Mouse (Mus musculus) c-Kit-positive CD71-positive TER-119-positive erythroid progenitor cells, embryonic 14.5 days (primary cell): ENCODE results near the gene Gtf3c4.

ENCODE experiments used
- DNase-seq: peaks from one replicate; pipeline ENCODE4 v3.0.0-alpha.2; 2013; ENCODE audit warnings: low spot score

Gtf3c4 gene

GRCm38 (mm10) chr2:28840222-28840951 lies at the start of gene Gtf3c4, which contains the start of gene Ddx31:
Gtf3c4 (minus strand) TSS chr2:28840360.
Ddx31 (plus strand) TSS chr2:28840406.
- DNase-seq, result peak; percentile 93

- no peak for DNase-seq
Observed at GRCm38 (mm10) chr2:28884914-28885313, 44.8 kb upstream of the Gtf3c4 start.

GRCm38 (mm10) chr2:28882826-28883485 lies 42.8 kb upstream of the Gtf3c4 start:
- DNase-seq, result no peak

- no peak for DNase-seq
Observed at GRCm38 (mm10) chr2:28882047-28882446, 41.9 kb upstream of the Gtf3c4 start.

DNA sequence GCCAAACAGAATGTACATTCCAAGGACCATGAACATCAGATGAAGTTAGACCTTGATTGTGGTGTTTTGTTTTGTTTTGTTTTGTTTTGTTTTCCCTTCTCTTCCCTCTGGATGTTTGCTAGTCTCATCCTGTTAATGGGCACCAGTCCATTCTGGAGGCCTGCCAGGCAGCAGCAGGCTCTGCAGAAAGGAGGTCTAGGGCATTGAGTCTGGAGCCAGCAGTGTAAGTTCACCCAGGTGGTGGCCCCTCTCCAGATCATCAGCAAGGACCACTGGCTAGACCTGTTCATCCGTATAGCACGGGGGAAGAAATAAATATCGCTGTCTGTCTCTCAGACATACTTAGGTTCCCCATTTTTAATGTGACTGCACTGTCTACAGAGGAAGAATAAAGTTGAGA lies 41.1 kb upstream of the Gtf3c4 start:
- no peak for DNase-seq

DNA sequence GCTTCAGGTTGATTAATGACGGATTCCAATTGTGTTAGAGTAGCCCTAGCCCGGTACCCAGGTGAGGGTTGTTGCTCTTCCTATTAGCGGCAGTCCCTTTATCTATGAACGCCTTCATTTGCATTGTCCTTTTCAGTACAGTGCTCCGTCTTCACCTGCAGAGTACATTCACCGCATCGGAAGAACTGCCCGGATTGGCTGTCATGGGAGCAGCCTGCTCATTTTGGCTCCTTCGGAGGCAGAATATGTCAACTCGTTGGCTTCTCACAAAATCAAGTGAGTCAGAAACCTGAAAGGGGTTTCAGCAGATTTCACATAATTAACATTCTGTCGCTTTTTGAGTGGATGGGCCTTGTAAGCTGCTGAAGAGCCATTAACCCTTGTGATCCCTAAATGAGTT lies 35.4 kb upstream of the Gtf3c4 start:
- no peak for DNase-seq

DNA sequence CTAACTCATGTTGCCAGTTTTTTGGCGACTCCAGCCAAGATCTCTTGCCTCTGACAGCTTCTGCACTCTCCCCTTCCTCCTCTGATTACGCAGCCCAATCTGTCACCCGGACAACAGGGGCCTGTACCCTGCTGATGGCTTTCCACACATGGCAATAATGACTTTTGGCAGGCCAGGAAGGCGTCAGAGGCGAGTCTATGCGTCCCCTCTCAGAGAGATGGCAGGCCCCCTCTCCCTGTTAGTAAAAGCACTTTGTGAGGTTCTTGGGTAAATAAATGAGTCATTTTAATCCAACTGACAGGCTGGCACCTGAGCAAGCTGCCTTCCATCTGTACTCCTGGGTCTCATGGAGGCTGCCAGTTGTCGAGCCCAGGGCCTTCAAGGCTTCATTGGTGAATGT lies 27.3 kb upstream of the Gtf3c4 start:
- no peak for DNase-seq

DNA sequence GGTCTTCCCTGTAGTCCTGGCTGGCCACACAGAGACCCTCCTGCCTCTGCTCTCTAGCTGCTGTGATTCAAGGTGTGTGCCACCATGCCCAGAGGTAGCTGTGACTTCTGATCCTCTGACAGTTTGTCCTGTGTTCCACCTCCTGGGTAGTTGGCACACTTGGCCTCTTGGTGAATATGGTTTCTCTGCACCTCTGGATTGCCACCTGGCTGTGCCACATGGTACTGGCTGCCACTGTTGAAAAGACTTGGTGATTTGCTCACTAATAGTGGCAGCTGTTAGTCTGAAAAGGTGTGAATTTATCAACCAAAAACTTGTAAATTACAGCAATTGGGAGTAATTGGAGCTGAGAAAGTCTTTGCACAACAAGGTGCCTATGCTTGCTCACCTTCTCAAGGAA lies 23.7 kb upstream of the Gtf3c4 start:
- DNase-seq, result no peak

DNA sequence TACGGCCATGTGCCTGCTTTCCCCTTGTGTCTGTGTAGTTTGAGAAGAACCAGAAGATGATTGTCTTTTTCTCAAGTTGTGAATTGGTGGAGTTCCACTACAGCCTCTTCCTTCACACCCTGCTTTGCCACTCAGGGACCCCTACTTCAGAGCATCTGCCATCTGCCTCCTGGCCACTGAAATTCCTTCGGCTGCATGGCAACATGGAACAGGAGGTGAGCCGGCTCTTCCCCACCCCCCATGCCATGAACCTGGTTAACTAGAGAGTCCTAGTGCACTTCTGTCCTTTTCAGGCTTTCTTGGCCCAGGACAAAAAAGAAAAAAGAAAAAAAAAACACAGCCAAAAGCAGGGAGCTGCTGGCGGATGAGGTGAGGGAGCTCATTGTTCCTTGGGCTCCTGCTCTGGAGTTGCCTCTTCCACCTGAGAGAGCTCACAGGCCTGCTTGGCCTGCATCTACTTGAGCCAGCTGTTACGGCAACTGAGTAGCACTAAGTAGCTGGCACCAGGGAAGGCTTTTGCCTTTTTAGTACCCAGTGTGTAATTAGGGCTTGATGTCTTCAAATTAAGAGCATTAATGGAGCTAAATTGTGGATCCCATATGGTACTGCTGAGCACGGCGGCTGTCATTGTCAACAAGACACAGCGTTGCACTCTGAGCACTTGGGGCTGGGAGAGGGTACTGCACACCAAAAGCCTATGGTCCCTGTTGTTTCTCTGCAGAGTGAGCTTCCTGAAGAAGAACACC lies 20.7 kb upstream of the Gtf3c4 start:
- no peak for DNase-seq

DNA sequence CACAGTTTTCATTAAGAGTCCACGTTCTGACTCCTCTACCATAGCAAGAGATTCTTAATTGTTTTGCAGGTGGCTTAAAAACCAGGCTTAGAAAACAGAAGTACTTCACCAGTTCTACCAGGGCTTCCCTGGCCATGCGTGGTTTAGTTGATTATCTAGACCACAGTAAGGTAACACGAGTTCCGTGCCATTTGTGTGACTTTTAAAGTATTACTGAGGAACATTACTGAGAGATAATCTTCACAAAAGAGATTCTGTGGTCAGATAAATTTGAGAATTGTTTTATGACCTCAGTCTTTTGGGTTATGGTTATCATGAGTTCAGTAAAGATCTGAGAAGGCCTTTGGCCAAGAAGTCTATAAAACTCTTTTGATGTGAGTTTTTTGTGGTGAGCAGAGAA lies 19.1 kb upstream of the Gtf3c4 start:
- DNase-seq, result no peak

DNA sequence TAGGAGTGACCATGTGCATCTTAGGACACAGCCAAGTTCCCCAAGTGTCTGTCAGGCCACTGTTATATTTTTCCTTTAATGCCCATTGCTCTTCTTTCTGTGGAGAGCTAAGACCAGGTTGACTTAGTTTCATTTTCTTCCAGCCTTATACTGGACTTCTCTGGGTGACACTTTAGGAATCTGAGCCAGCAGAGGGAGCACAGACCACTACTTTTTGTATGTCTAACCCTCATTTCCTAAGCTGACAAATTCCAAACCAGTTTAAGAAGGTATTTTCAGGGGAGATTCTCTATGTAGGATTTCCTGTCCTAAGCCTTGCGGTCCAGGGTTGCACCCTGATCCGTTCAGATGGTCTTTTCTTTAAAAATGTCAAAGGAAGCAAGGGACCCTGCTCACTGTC lies 15.6 kb upstream of the Gtf3c4 start:
- no peak for DNase-seq

GRCm38 (mm10) chr2:28852594-28852993 lies 12.4 kb upstream of the Gtf3c4 start:
- no peak for DNase-seq

GRCm38 (mm10) chr2:28848879-28849278 lies 8.7 kb upstream of the Gtf3c4 start:
- DNase-seq, result no peak

- DNase-seq, result no peak
Observed at GRCm38 (mm10) chr2:28842042-28842441, 1.9 kb upstream of the Gtf3c4 start.

- DNase-seq, result peak; percentile 44
Observed at GRCm38 (mm10) chr2:28839501-28840221, 499 bp downstream of the Gtf3c4 start.

GRCm38 (mm10) chr2:28836181-28836940 lies 3.8 kb downstream of the Gtf3c4 start:
- DNase-seq, result no peak

- no peak for DNase-seq
Observed at GRCm38 (mm10) chr2:28829265-28829664, 10.9 kb downstream of the Gtf3c4 start.

GRCm38 (mm10) chr2:28818866-28819265 lies 21.3 kb downstream of the Gtf3c4 start:
- DNase-seq, result no peak

GRCm38 (mm10) chr2:28810260-28811013 lies 29.7 kb downstream of the Gtf3c4 start:
- DNase-seq, result no peak

GRCm38 (mm10) chr2:28808841-28809240 lies 31.3 kb downstream of the Gtf3c4 start:
- DNase-seq, result no peak

DNA sequence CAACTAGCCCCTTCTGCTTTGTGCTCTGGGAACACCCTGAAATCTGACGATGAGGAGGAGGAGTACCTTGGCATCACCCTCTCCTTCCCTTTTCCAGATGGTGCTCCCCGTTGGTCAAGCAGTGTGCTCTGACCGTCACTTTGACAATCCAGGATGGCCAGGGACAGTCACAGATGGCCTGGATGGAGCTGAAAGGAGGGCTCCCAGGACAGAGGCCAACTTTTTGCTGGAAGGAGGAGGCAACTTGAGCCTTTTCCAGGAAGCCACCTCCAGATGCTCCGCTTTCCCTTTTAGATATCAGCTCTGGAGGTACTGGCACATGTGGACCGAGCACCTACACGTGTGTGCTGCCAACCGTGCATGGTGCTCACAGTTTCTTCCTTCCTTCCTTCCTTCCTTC lies 36.8 kb downstream of the Gtf3c4 start:
- no peak for DNase-seq
